Mouse (Mus musculus) c-Kit-negative CD71-positive TER-119-positive erythroid progenitor cells, embryonic 14.5 days (primary cell): Measurements from ENCODE around the gene Tuba1a.
"Not testable (repeated sequence)": the region's sequence is repeated elsewhere in the genome, so short reads cannot be mapped to it uniquely, and the experiment has no call there.

Experiments
- DNase-seq: peaks from one replicate; pipeline ENCODE4 v3.0.0-alpha.2; 2013; ENCODE audit warnings: low read depth, low spot score

Gene Tuba1a

DNA sequence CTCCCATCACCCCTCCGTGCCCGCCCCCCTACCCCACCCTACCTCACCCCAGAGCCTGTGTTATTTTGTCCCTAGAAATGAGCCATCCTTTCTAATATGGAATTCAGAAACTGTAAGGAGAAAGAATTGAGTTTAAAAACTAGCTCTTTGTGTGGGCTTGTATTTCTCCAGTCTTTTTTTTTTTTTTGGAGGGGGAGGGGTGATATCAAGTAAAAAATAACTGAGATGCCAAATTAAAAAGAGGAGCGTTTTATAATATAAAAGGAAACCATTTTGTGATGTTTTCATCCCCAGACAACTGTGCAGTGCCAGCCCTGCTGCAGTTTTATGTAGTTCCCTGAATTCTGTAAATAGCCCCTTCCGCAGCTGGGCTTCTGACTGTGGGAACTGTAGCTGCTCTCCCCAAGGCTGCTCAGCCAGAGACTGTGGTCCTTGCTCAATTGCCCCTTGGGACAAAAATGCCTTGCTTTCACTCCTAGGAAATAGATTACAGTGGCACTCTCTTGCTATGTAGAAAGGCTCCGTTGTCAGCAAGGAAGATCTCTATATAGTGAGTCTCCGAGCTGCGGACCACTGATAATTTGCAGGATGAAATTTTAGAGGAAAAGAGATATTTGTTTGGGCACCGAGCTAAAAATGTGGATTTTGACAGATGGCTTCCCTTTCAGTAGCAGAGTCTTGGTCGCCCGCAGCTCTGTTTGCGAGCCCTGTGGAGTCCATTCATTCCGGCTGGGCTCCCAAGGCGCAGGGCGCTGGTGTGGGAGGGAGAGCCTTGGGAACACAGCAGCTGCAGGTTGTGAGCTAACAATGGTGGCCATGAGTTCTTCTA, 1.1 kb upstream of the Tuba1a start:
- no peak for DNase-seq

GRCm38 (mm10) chr15:98952751-98953400, 627 bp downstream of the Tuba1a start:
- no peak for DNase-seq

DNA sequence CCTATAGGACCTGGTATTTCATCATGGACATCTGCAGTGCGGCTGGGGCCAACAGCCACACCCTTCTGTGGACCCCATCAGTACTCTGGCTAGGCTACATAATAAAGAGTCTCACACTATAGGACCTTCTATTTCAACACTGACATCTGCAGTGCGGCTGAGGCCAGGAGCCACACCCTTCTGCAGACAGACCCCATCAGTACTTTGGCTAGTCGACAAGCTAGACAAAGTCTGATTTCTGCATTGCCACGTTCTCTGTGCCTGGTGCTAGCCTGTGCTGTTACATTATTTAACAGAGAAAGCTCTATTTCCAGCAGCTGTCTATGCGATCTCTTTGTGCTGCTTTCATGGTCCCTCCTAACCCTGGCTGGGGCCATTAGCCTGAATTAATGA, 1.4 kb downstream of the Tuba1a start:
- DNase-seq: no peak

- not testable (repeated sequence) for DNase-seq
Observed at GRCm38 (mm10) chr15:98951122-98952062, 2.1 kb downstream of the Tuba1a start.

GRCm38 (mm10) chr15:98949607-98949892, 4.0 kb downstream of the Tuba1a start:
- no peak for DNase-seq

- no peak for DNase-seq
Observed at GRCm38 (mm10) chr15:98948857-98949606, 4.5 kb downstream of the Tuba1a start.

DNA sequence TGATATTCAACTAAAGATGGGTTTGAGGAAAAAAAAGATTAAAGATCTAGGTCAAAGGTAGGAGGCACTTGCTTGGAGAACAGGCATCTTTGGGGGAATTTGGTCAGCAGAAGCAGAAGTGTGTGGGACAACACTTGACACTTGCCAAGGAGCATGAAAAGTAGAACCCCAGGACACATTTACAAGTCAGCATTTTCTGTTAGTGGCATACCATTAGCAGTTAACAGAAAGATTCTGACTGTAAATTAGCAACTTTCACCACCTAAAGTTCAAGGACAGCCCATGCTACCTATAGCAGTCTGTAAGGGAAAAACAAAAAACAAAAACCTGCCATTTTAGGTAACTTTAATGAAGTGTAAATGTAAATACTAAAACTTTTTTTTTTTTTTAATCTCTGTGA, 5.1 kb downstream of the Tuba1a start:
- no peak for DNase-seq

DNA sequence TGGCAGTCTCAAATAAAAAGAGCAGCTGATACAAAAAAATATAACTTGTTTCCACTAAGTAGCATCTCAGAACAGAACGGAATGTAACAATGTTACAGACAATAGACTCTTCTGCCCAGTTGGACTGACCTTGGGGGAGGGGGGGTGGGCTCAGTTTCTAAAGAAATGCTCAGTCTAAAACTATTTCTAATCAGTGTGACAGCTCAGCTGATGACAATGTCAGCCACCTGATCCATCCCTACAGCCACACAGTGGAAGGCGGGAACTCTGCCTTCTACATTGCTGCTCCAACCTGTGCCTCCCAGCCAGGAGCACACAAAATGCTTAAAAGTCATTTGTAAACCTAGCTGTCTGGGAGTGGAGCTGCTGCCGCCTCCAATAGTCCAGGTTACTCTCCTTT, 5.6 kb downstream of the Tuba1a start:
- no peak for DNase-seq

GRCm38 (mm10) chr15:98943133-98943532, 10.4 kb downstream of the Tuba1a start:
- DNase-seq: no peak

GRCm38 (mm10) chr15:98942081-98942480, 11.4 kb downstream of the Tuba1a start:
- no peak for DNase-seq

- no peak for DNase-seq
Observed at GRCm38 (mm10) chr15:98941539-98941938, 12.0 kb downstream of the Tuba1a start.

DNA sequence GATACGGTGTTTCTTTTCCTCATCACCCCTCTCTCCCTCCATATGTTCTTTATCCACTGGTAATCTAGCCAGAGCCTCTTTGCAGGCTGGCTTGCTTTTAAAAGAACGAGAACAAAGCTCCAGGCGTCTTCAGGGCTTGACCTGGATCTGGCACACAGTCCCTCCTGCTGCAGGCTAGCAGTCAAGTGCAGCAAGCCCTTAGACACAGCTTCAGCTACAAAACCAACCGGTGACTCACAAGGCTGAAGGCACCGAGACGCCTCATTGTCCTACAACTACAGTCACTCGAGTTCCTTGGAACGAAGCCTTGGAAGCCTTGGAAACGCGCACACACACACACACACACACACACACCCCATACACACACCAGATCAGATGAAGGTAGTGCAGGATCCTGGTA, 12.7 kb downstream of the Tuba1a start:
- no peak for DNase-seq

DNA sequence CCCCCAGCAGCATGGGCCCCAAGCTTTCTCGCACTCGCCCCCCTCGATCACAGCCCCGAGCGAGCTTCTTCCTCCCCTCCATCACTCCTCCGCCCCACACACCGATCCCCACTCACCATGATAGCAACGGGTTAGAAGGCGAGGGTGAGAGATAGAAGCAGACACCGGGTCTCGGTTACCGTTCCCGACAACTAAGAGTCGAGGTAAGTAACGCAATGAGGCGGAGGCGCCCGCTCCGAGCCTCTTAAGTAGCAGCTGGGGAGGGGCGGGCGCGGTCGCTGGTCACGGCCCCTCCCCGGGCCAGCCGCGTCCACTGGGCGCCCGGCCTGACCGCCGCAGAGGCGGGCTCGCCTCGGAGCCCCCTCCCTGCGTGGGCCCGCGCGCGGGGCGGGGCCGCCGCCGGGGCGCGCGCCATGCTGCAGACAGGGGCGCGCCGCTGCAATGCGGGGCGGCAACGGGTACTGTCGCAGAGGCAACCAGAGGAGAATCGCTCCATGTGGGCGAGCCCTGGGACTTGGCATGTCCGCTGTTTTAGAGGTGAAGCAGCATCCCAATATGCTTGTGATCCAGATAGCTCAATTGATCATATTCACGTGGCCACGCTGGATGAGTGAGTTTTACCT, 19.2 kb downstream of the Tuba1a start, which contains the start of gene Tuba1b:
Gene Tuba1b, minus strand, starts transcription at position 349 of the 623 bp plus-strand sequence.
- DNase-seq: peak; percentile 78

DNA sequence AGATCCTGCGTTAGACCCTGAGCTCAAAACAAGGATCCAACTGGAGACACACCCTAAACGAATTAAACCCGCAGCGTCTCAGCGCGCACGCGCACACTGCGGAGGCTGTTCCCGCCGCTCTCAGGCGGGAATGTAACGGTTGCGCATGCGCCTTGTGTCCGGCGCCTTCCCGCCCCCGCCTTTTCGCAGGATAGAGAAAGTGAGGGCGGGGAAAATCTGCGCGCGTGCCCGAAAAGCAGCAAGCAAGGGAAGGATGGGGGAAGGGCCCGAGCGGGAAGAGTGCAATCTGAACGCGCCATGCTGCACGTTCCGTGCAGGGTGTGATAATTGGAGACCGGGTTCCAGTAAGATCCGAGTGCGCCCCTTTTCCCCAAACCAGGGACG, 19.7 kb downstream of the Tuba1a start:
- DNase-seq: peak; percentile 95

GRCm38 (mm10) chr15:98933004-98933671, 20.4 kb downstream of the Tuba1a start:
- DNase-seq: not testable (repeated sequence)

DNA sequence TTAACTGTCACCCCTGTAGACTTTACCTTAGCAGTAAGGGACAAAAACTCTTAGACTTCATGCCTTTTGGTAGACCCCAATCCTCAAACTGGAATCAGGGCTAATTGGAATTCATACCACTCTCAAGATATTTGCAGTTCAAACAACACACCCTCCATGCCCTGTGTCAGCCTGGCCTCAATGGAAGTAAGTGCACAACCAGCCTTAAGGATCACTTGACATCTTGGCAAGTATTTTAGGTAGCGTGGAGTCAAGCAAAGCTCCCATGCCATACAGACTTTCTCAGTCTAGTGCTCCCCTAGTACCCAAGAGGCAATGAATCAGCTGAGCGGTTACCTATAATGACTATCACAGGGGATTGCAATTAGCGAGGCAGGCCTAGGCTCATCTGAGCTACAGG, 22.5 kb downstream of the Tuba1a start:
- DNase-seq: no peak

DNA sequence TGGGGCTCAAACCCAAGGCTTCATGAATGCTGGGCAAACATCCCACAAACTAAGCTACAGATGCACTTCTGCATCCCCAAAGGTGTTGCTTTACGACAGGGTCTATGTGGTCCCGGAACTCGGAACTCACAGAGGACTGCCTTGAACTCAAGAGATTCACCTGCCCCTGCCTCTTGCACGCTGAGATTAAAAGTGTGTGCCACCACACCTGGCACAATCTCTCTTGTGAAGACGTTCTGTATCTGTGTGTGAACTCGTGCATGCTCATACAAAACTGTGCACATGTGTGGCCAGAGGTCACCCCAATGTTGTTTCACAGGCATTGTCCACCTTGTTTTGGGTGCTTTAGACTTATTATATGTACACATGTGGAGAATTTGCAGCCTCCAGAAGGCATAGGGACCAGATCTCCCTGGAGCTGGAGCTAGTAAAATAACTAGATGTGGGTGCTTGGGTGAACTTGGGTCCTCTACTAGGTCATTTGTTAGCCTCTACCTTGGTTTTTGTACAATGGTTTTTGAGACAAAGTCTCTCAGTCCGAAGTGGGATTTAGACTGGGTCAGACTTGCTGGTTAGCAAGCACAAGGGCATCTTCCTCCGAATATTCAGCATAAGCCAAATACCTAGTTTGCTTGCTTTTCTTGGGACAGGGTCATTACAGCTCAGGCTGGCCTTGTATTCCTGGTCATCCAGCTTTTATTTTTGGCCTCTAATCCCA, 23.3 kb downstream of the Tuba1a start:
- no peak for DNase-seq

DNA sequence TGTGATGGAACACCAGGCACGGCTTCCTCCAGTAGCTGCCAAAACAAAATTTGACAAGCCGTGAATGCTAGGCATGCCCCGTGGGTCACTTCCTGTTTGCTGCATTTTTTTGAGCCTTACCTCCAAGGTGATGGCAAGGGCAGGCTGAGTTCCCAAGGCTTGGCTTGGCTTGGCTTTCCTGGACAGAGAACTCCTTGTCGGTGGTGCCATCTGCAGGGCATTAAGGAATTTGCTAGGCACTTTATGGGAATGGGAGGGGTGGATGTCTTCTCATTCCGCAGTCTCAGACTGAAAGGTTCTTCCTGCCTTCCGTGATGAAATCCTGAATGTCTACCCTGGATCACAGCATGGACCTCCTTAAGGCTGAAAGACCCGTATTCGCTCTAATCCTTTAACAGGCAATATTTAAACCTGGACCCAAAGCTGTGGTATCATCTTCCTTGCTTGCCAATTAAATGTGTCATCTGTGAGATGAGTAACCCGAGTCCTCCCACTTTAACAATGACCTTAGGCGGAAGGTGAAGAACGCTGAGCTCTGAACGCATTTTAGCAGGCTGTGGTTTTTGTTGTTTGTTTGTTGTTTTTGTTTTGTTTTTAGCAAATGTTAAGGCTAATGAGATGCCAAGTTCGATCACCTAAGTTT, 24.8 kb downstream of the Tuba1a start:
- no peak for DNase-seq

- no peak for DNase-seq
Observed at GRCm38 (mm10) chr15:98927566-98927965, 25.9 kb downstream of the Tuba1a start.
